Mouse (Mus musculus): ENCODE data around the gene Pcif1. TPM values are rescaled to one million over a fixed set of nuclear protein-coding genes. Genes with fewer than 3 reads are reported as not detected.
"Not testable (repeated sequence)": the region's sequence is repeated elsewhere in the genome, so short reads cannot be mapped to it uniquely, and the experiment has no call there.

The Pcif1 gene
- polyA plus RNA-seq, 2 experiments, result 40.5 to 66.4 TPM

DNA sequence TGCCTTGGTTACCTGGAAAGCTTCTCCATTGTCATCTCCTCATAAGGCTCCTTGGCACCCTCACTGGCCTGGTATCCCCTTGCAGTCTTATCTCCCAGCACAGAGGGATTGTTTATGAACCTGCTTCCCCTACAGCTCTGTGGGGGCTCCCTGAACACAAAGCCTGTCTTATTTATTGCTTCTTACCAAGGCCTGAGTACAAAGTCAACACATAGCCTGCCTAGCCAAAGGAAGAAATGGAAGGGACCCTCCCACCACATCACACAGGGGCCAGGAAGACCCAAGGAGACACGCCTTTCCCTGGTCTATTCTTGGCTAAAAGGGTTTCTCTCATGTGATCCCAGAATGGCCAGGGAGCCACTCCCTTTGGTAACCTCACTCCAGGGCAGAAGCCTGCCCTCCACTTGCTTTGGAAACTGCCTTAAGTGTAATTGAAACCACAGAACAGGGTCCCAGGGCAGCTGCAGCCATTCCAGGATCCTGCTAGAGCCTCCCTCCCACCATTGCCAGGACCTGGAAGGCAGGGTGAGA is 4.8 kb upstream of the Pcif1 start:
- DNase-seq (ENCODE audit: low spot score) (peak; percentile 23), ATAC-seq (ENCODE audit: low FRiP score, low read depth) (no peak; the same call in 1 of the 2 replicates)
- H3K4me2 ChIP-seq (replicated peaks; ENCODE audit: low read depth, low read length, severe bottlenecking), result no peak overlapping the region
- H3K9ac ChIP-seq (ENCODE audit: low read depth, low read length, severe bottlenecking), result no peak overlapping the region
- H3K36me3 ChIP-seq (ENCODE audit: control insufficient read depth, insufficient read depth, low read length), result peaks cover 3% of the 10 kb centered on the region; the same call in 1 of the 2 replicates
- peaks cover 7% of the 10 kb centered on the region; the same call in 1 of the 2 replicates for H3K4me1 ChIP-seq (ENCODE audit: control insufficient read depth, insufficient read depth, low read length)
- no peaks in the 10 kb centered on the region for H3K9me3 ChIP-seq (ENCODE audit: control insufficient read depth, low read length)
- no peak for TF ChIP-seq POLR2A (IDR thresholded peaks at IDR 0.05; ENCODE audit: borderline replicate concordance, extremely low read depth, insufficient read depth, insufficient read length)
- no peak overlapping the region for H3K4me3 ChIP-seq (replicated peaks; ENCODE audit: low read length)
- H3K27ac ChIP-seq (replicated peaks; ENCODE audit: low read depth, low read length), result peak overlapping the region; percentile 33; the same call in 1 of the 2 replicates
- 33% methylated on average over 1 of the region's 1 CpGs for WGBS
- no peaks in the 10 kb centered on the region for H3K27me3 ChIP-seq (ENCODE audit: control insufficient read depth, insufficient read depth, low read length)

GRCm38 (mm10) chr2:164875648-164876047 is 3.5 kb upstream of the Pcif1 start:
- not testable (repeated sequence) for ATAC-seq (ENCODE audit: low FRiP score, low read depth); H3K9me3 ChIP-seq (ENCODE audit: control insufficient read depth, low read length); H3K27me3 ChIP-seq (ENCODE audit: control insufficient read depth, insufficient read depth, low read length); H3K27ac ChIP-seq (replicated peaks; ENCODE audit: low read depth, low read length); H3K4me2 ChIP-seq (replicated peaks; ENCODE audit: low read depth, low read length, severe bottlenecking); H3K9ac ChIP-seq (ENCODE audit: low read depth, low read length, severe bottlenecking); DNase-seq (ENCODE audit: low spot score); H3K4me3 ChIP-seq (replicated peaks; ENCODE audit: low read length); H3K36me3 ChIP-seq (ENCODE audit: control insufficient read depth, insufficient read depth, low read length)
- 51% methylated on average over 2 of the region's 2 CpGs for WGBS
- H3K4me1 ChIP-seq (ENCODE audit: control insufficient read depth, insufficient read depth, low read length), result peaks cover 13% of the 10 kb centered on the region

GRCm38 (mm10) chr2:164877376-164878215 is 1.5 kb upstream of the Pcif1 start:
- H3K9me3 ChIP-seq (ENCODE audit: control insufficient read depth, low read length); H3K9ac ChIP-seq (ENCODE audit: low read depth, low read length, severe bottlenecking); H3K27ac ChIP-seq (replicated peaks; ENCODE audit: low read depth, low read length); H3K27me3 ChIP-seq (ENCODE audit: control insufficient read depth, insufficient read depth, low read length); ATAC-seq (ENCODE audit: low FRiP score, low read depth); H3K36me3 ChIP-seq (ENCODE audit: control insufficient read depth, insufficient read depth, low read length); DNase-seq (ENCODE audit: low spot score): not testable (repeated sequence)
- peak overlapping the region; percentile 90; the same call in 1 of the 2 replicates for H3K4me2 ChIP-seq (replicated peaks; ENCODE audit: low read depth, low read length, severe bottlenecking)
- peaks cover 14% of the 10 kb centered on the region for H3K4me1 ChIP-seq (ENCODE audit: control insufficient read depth, insufficient read depth, low read length)
- H3K4me3 ChIP-seq (replicated peaks; ENCODE audit: low read length), result 0 out of 2 replicates have a peak overlapping the region, but pooled peaks have one; percentile 89
- WGBS, result 77% methylated on average over 11 of the region's 11 CpGs

GRCm38 (mm10) chr2:164878509-164879227 is 436 bp upstream of the Pcif1 start:
- DNase-seq (ENCODE audit: low spot score) (peak; percentile 47), ATAC-seq (ENCODE audit: low FRiP score, low read depth) (peak; percentile 28)
- TF ChIP-seq POLR2A (IDR thresholded peaks at IDR 0.05; ENCODE audit: borderline replicate concordance, extremely low read depth, insufficient read depth, insufficient read length), result no peak
- Histone ChIP-seq H3K27ac (replicated peaks; ENCODE audit: low read depth, low read length) (peak overlapping the region; percentile 99), H3K4me2 (replicated peaks; ENCODE audit: low read depth, low read length, severe bottlenecking) (peak overlapping the region; percentile 90), H3K27me3 (ENCODE audit: control insufficient read depth, insufficient read depth, low read length) (no peaks in the 10 kb centered on the region), H3K4me3 (replicated peaks; ENCODE audit: low read length) (peak overlapping the region; percentile 89), H3K9me3 (ENCODE audit: control insufficient read depth, low read length) (no peaks in the 10 kb centered on the region), H3K9ac (ENCODE audit: low read depth, low read length, severe bottlenecking) (peak overlapping the region; percentile 100), H3K36me3 (ENCODE audit: control insufficient read depth, insufficient read depth, low read length) (peaks cover 15% of the 10 kb centered on the region), H3K4me1 (ENCODE audit: control insufficient read depth, insufficient read depth, low read length) (peaks cover 14% of the 10 kb centered on the region)
- 2% methylated on average over 28 of the region's 28 CpGs for WGBS

DNA sequence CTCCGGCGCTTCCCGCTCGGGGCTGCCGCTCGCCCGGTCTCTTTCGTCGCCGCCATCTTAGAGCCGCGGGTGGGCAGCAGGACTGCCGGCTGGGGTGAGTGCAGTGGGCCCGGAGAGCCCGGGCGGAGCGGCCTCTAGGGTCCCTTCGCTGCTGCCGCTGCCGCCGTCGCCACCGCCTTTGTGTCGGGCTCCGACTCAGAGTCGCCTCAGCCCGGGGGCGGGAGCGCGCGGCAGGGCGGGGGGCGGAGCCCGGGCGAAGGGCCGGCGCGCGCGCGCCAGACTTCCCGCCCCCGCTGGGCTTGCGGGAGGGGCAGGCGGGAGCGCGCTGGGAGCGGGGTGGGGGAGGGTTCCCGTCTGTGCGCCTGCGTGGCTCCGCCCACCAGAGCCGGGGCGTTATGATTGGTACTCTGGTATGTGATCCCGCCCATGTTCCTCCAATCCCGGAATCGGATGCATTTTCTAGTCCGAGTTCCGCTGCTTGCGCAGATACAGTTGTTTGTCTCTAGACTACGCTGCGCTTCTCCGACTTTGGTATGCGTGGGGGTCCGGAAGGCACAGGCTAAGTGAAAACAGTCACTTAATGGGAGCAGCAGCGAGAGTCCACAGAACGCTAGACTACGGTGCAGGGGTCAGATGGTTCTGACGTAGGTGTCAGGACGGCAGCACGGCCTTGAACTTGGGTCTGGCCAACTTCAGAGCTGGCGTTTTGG is 619 bp downstream of the Pcif1 start:
- ATAC-seq (ENCODE audit: low FRiP score, low read depth) (peak; percentile 85), DNase-seq (ENCODE audit: low spot score) (peak; percentile 96)
- TF ChIP-seq POLR2A (IDR thresholded peaks at IDR 0.05; ENCODE audit: borderline replicate concordance, extremely low read depth, insufficient read depth, insufficient read length), result peak; percentile 65; the same call in 1 of the 2 replicates
- 4% methylated on average over 35 of the region's 72 CpGs for WGBS
- no peaks in the 10 kb centered on the region for H3K27me3 ChIP-seq (ENCODE audit: control insufficient read depth, insufficient read depth, low read length)
- peak overlapping the region; percentile 99 for H3K27ac ChIP-seq (replicated peaks; ENCODE audit: low read depth, low read length)
- H3K9me3 ChIP-seq (ENCODE audit: control insufficient read depth, low read length), result no peaks in the 10 kb centered on the region
- peak overlapping the region; percentile 89 for H3K4me3 ChIP-seq (replicated peaks; ENCODE audit: low read length)
- H3K4me2 ChIP-seq (replicated peaks; ENCODE audit: low read depth, low read length, severe bottlenecking), result peak overlapping the region; percentile 90
- H3K9ac ChIP-seq (ENCODE audit: low read depth, low read length, severe bottlenecking), result peak overlapping the region; percentile 100
- H3K4me1 ChIP-seq (ENCODE audit: control insufficient read depth, insufficient read depth, low read length), result peaks cover 14% of the 10 kb centered on the region
- peaks cover 22% of the 10 kb centered on the region for H3K36me3 ChIP-seq (ENCODE audit: control insufficient read depth, insufficient read depth, low read length)
